Mouse (Mus musculus) naive thymus-derived CD4-positive, alpha-beta T cell, adult 2 months (primary cell): Measurements from ENCODE around the gene Ptges3l.
"Not testable (repeated sequence)": the region's sequence is repeated elsewhere in the genome, so short reads cannot be mapped to it uniquely, and the experiment has no call there.

Experiments used
- DNase-seq: peaks from one replicate; pipeline ENCODE4 v3.0.0-alpha.2; 2011; ENCODE audit warnings: low read depth

The Ptges3l gene

GRCm38 (mm10) chr11:101424925-101425813 is at the start of gene Ptges3l, which contains the start of gene Rundc1:
TSS of gene Ptges3l (minus strand) at chr11:101425333.
TSS of gene Rundc1 (plus strand) at chr11:101425085.
- peak; percentile 97 for DNase-seq

GRCm38 (mm10) chr11:101474298-101474697 is 49.2 kb upstream of the Ptges3l start:
- DNase-seq = no peak

GRCm38 (mm10) chr11:101473686-101474085 is 48.6 kb upstream of the Ptges3l start:
- not testable (repeated sequence) for DNase-seq

- DNase-seq = no peak
Measured at GRCm38 (mm10) chr11:101472336-101472735, 47.2 kb upstream of the Ptges3l start.

- DNase-seq = no peak
Measured at GRCm38 (mm10) chr11:101471926-101472325, 46.8 kb upstream of the Ptges3l start.

- no peak for DNase-seq
Measured at GRCm38 (mm10) chr11:101470206-101470605, 45.1 kb upstream of the Ptges3l start.

- no peak for DNase-seq
Measured at GRCm38 (mm10) chr11:101469155-101469554, 44.0 kb upstream of the Ptges3l start.

- DNase-seq = peak; percentile 37
Measured at GRCm38 (mm10) chr11:101468731-101469130, 43.6 kb upstream of the Ptges3l start.

GRCm38 (mm10) chr11:101468263-101468688 is 43.1 kb upstream of the Ptges3l start:
- DNase-seq = no peak

GRCm38 (mm10) chr11:101467477-101468262 is 42.5 kb upstream of the Ptges3l start:
- DNase-seq = peak; percentile 79

GRCm38 (mm10) chr11:101466552-101466950 is 41.4 kb upstream of the Ptges3l start:
- not testable (repeated sequence) for DNase-seq

- peak; percentile 71 for DNase-seq
Measured at GRCm38 (mm10) chr11:101465869-101466551, 40.9 kb upstream of the Ptges3l start, which contains the start of gene Vat1. TSS of gene Vat1 (minus strand) at chr11:101466230.

GRCm38 (mm10) chr11:101465101-101465868 is 40.2 kb upstream of the Ptges3l start:
- DNase-seq = peak; percentile 70

GRCm38 (mm10) chr11:101464211-101465100 is 39.3 kb upstream of the Ptges3l start, which contains the start of gene Rnd2:
TSS of gene Rnd2 (plus strand) at chr11:101464999.
- DNase-seq = peak; percentile 40

GRCm38 (mm10) chr11:101462583-101463440 is 37.7 kb upstream of the Ptges3l start:
- no peak for DNase-seq

- DNase-seq = no peak
Measured at GRCm38 (mm10) chr11:101462141-101462540, 37.0 kb upstream of the Ptges3l start.

GRCm38 (mm10) chr11:101460321-101460720 is 35.2 kb upstream of the Ptges3l start:
- no peak for DNase-seq

GRCm38 (mm10) chr11:101459716-101460115 is 34.6 kb upstream of the Ptges3l start:
- no peak for DNase-seq

- DNase-seq = no peak
Measured at GRCm38 (mm10) chr11:101458217-101458616, 33.1 kb upstream of the Ptges3l start.
